Mouse (Mus musculus): Measurements from ENCODE around the gene R3hdm4.
A peak's percentile ranks its signal among the peaks of the same experiment; 100 is the strongest.
"Not testable (repeated sequence)": the region's sequence is repeated elsewhere in the genome, so short reads cannot be mapped to it uniquely, and the experiment has no call there.

Gene R3hdm4

GRCm38 (mm10) chr10:79906712-79907111, 14.3 kb downstream of the R3hdm4 start:
- DNase-seq (ENCODE audit: extremely low read depth, low read depth, low spot score) = no peak

GRCm38 (mm10) chr10:79900951-79901410, 20.0 kb downstream of the R3hdm4 start:
- no peak for DNase-seq (ENCODE audit: extremely low read depth, low read depth, low spot score)

GRCm38 (mm10) chr10:79897316-79898245, 23.4 kb downstream of the R3hdm4 start:
- DNase-seq (ENCODE audit: extremely low read depth, low read depth, low spot score) = no peak

- DNase-seq (ENCODE audit: extremely low read depth, low read depth, low spot score) = no peak
Observed at GRCm38 (mm10) chr10:79896814-79897213, 24.2 kb downstream of the R3hdm4 start.

GRCm38 (mm10) chr10:79896306-79896705, 24.7 kb downstream of the R3hdm4 start:
- DNase-seq (ENCODE audit: extremely low read depth, low read depth, low spot score) = no peak

- not testable (repeated sequence) for DNase-seq (ENCODE audit: extremely low read depth, low read depth, low spot score)
Observed at GRCm38 (mm10) chr10:79892451-79893118, 28.4 kb downstream of the R3hdm4 start.

GRCm38 (mm10) chr10:79890670-79891069, 30.3 kb downstream of the R3hdm4 start, which contains the start of gene Cfd:
Cfd (plus strand) TSS chr10:79890853.
- DNase-seq (ENCODE audit: extremely low read depth, low read depth, low spot score) = no peak

GRCm38 (mm10) chr10:79889386-79889785, 31.6 kb downstream of the R3hdm4 start:
- no peak for DNase-seq (ENCODE audit: extremely low read depth, low read depth, low spot score)

- no peak for DNase-seq (ENCODE audit: extremely low read depth, low read depth, low spot score)
Observed at GRCm38 (mm10) chr10:79886611-79887010, 34.4 kb downstream of the R3hdm4 start.

GRCm38 (mm10) chr10:79886054-79886453, 35.0 kb downstream of the R3hdm4 start, which contains the start of gene Elane:
Elane (plus strand) TSS chr10:79886247.
- DNase-seq (ENCODE audit: extremely low read depth, low read depth, low spot score) = no peak

GRCm38 (mm10) chr10:79884938-79885337, 36.1 kb downstream of the R3hdm4 start:
- DNase-seq (ENCODE audit: extremely low read depth, low read depth, low spot score) = not testable (repeated sequence)

GRCm38 (mm10) chr10:79884446-79884845, 36.6 kb downstream of the R3hdm4 start:
- DNase-seq (ENCODE audit: extremely low read depth, low read depth, low spot score) = peak; percentile 7

GRCm38 (mm10) chr10:79883297-79884084, 37.5 kb downstream of the R3hdm4 start:
- DNase-seq (ENCODE audit: extremely low read depth, low read depth, low spot score) = no peak

- DNase-seq (ENCODE audit: extremely low read depth, low read depth, low spot score) = no peak
Observed at GRCm38 (mm10) chr10:79881981-79882380, 39.0 kb downstream of the R3hdm4 start.

GRCm38 (mm10) chr10:79880721-79881120, 40.3 kb downstream of the R3hdm4 start:
- DNase-seq (ENCODE audit: extremely low read depth, low read depth, low spot score) = no peak

GRCm38 (mm10) chr10:79879527-79879926, 41.5 kb downstream of the R3hdm4 start:
- DNase-seq (ENCODE audit: extremely low read depth, low read depth, low spot score) = no peak

GRCm38 (mm10) chr10:79877757-79878156, 43.3 kb downstream of the R3hdm4 start:
- no peak for DNase-seq (ENCODE audit: extremely low read depth, low read depth, low spot score)

GRCm38 (mm10) chr10:79877174-79877573, 43.8 kb downstream of the R3hdm4 start:
- no peak for DNase-seq (ENCODE audit: extremely low read depth, low read depth, low spot score)

GRCm38 (mm10) chr10:79874290-79874862, 46.6 kb downstream of the R3hdm4 start, which contains the start of the genes Prtn3 and Plppr3:
Prtn3 (plus strand) TSS chr10:79874476.
Plppr3 (minus strand) TSS chr10:79874634.
- no peak for DNase-seq (ENCODE audit: extremely low read depth, low read depth, low spot score)

GRCm38 (mm10) chr10:79873715-79874289, 47.2 kb downstream of the R3hdm4 start:
- DNase-seq (ENCODE audit: extremely low read depth, low read depth, low spot score) = no peak

Data from fat pad, adult 2 months (tissue).